Mouse (Mus musculus) layer of hippocampus, adult 18-20 months (tissue): ENCODE measurements around the gene Rnf19b. TPM values are rescaled to one million over a fixed set of nuclear protein-coding genes. Genes with fewer than 3 reads are reported as not detected.

ENCODE experiments used
- DNase-seq, 2 experiments: peaks; one replicate each; pipeline ENCODE4 v3.0.0; 2022; ENCODE audit warnings: low spot score in 2 of 2
- total RNA-seq, 2 experiments: library from RNA; stranded (reverse); gene quantifications; 2 replicates each; pipeline ENCODE4 v1.2.3; 2021

Gene Rnf19b
- total RNA-seq, 2 experiments from 2014 or later = 43.5 to 46.4 TPM

DNA sequence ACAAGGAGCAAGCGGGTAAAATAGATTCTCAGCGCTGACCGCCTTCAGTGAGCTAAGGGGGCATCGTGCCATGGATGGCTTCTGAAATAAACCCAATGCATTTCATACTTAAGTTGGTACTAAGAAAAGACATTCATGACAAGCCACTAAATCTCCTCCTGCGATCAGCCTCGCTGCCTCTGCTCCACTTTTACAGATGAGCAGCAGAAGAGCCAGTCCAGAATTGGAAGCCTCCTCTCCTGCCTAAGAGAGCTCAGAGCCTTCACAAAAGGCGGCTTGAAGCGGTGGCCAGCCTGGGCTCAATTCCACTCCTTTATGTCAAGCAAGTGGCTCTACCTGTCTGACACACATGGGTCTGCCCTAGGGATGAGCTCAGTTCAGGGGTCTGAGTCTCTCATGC, 58.6 kb downstream of the Rnf19b start:
- DNase-seq = no peak

DNA sequence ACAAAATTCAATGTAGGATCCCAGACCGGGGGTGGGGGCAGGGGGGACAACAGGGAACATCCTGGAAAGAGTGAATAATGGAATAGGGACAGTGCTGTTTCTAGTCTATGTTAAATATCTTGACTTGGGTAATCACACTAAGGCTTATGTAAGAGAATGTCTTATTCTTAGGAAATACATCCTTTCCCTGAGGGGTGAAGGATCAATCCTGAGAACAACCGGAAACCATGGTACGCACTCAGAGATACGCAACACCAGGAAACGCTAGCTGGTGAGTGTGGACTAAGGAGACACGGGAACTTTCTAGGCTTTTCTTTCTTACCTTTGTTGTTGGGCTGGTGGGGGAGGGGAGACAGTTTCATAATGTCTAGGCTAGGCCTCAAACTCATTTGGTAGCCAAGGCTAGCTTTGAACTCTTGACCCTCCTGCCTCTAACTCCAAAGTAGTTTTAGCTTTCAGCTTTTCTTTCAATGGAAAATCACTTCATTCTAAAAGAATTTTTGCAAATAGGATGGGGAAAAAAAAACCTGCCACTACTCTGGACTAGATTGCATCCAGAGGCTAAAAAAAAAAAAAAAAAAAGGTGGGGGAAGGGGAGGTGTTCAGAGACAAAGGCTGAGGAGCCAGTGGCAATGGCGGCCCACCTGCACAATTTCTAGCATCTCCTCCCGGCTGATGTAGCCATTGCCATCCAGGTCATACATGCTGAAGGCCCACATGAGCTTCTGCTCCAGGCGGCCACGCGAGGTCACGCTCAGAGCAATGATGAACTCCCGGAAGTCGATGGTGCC, 59.8 kb downstream of the Rnf19b start:
- no peak for DNase-seq

DNA sequence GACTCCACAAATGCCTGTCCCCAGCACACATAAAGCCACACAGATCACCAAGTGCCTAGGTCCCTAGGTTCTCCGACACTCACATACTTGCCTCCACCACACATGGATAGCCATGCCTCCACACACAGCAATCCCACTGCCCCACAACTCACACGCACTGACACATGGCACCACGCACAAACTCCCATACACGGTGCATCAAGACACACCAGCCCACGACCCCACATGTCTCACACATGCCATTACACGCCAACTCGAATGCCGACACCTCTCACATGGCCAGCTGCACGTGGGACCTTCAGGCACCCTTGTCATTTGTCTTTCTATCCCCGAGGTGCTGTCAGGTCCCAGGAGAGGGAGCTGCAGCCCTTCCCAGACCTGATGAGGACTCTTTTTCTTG, 61.6 kb downstream of the Rnf19b start:
- DNase-seq = peak in 1 of 2 experiments; percentile 65

DNA sequence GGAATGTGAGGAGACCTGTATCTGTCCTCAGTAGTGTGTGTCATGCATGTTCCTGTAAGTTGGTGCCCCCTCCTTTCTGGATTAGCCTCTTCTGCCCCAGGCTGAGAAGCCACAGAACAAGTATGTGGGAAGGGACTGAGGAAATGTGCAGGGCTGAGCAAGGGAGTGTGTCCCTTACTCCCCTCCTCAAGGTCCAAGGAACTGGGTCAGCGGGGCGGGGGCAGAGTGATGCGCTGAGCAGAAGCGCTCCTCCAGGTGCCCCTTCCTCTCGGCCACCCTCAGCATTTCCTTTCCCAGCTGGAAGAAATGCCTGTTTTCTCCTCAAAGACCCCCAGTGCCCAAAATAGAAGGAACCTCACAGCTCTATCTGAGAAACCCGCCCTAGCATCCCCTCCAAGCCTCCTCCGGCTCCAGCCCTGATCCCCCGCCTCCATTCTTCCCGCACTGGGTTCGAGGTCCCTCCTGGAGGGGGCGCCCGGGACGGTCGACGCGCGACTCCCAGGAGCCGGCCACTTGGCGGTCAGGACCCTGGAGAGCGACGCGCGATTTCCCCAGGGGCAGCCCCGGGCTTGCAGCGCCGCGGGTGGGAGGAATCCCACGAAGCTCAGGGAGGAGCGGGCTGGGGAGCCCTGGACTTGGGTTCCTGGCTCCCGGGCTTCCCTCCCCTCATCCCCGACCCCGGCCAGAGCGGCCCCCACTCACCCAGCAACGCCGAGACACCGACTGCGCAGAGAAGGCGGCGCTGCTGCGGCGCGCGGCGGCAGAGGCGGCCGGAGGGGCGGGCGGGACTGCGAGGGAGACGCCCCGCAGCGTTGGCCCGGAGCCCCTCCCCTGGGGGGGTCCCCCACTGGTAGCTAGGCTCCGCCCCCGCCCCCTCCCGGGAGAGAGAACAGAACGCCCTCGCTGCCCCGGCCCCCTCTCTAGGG, 62.7 kb downstream of the Rnf19b start:
- peak; percentile 77 to 87 for DNase-seq

DNA sequence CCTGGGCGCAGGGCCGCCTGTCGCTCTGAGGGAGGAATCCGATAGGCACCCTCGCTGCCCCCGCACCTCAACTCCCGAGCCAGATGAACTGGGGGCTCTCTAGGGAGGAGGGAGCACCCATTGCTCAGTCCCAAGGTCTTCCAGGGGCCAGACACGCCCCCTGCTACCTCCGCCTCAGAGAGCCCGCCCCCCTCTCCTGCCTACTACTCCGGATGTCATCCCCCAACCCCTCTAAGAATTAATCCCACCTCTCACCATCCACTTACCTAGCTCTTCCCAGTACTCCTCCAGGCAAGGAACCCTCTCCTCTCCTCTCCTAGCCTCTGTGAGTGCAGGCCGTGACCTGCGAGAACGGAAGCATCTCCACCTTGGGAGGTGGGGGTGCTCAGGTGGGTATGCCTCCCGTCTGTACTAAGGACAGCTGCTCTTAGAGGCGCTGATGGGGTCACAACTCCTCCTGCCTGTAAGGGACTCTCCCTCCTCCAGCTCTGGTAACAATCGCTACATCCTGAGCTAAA, 63.6 kb downstream of the Rnf19b start, which contains the start of gene Hpca:
Gene Hpca, minus strand, starts transcription at position 468 of the 518 bp plus-strand sequence.
- DNase-seq = no peak

DNA sequence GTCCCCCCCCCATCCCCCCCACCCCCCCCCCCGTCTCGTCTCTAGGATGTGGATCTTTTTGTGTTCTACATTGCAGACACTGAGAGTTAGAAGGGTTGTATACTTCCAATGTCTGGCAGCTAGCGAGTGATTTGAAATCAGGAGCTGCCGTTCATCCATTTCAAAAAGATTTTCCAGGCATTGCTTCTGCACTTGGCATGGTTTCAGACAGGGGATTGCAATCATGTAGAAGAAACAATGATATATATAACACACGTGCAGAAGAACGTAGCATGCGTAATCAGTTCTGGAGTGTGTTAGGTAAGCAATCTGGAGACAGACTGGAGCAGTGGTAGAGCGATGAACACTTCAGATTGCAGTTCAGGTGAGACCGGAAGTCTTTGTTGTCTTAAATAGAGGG, 64.0 kb downstream of the Rnf19b start:
- DNase-seq = no peak

DNA sequence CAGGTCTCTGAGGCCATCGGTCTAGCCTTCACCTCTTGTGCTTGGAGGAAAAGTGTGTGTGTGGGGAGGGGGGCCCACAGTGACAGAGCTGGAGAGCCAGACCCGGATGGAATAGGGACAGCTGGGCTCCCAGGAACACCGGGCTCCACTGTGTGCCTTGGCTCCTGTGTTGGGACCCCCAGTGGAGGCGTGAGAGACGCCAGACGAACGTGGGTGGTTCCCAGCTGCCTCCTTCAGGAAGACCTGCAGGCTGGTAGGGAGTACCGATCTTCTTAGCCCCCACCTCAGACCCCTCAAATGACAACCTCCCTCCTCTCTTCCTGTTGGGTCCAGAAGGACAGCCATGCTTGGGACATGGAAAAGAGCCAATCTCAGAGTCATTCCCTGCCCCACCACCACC, 64.6 kb downstream of the Rnf19b start:
- peak in 1 of 2 experiments; percentile 86 for DNase-seq

DNA sequence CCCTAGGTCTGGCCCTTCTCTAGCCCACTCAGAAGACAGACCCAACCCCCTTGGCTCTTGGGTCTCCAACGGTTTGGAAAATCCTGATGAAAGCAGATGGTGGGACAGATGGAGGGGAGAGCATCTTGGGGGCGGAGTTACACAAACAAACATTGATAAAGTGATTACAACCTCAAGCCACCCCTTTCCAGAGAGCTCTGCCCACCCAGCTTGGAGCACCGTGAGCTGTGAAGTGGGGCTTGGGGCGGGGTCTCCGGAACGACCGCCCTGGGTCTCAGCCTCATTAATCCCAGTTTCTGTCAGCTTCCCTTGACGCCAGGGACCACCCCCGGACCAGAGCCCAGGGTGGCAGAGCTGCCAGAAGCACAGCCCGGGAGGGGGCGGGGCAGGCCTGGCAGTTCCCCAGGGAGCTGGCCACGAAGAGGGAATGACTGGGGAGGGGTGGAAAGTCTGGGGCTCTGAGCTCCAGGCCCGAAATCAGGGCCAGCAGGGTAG, 66.6 kb downstream of the Rnf19b start:
- DNase-seq = peak; percentile 84 to 91

DNA sequence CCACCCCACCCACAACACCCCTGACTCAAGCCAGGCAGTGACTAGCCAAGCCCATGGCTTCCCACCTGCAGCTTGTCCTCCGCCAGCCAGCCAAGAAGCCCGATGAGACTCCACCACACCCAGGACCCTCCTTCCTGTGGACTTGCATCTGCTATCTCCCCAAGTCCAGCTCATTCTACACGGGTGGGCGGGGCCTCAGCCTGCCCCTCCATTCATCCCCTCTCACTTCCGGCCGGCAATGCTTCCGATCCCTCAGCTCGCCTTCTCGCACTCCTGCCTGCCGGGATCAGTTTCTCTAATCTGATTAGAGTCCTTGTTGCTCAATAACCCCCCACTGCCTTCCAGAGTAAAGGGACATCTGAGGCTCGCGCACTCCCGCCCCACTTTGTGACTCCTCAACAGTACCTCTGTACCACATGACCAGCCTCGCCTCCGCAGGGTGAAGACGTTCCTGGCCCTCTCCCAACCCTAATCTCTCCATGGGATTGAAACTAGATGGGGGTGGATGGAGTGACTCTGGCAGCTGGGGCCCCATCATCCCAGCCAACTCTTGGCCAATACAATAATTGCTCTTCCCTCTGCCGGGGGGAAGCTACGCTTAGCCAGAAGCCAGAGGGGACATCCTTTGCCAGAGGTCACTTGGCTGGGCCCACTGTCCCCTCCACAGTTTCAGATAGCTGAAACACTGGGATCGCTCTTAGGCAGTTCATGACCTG, 67.8 kb downstream of the Rnf19b start:
- DNase-seq = no peak

DNA sequence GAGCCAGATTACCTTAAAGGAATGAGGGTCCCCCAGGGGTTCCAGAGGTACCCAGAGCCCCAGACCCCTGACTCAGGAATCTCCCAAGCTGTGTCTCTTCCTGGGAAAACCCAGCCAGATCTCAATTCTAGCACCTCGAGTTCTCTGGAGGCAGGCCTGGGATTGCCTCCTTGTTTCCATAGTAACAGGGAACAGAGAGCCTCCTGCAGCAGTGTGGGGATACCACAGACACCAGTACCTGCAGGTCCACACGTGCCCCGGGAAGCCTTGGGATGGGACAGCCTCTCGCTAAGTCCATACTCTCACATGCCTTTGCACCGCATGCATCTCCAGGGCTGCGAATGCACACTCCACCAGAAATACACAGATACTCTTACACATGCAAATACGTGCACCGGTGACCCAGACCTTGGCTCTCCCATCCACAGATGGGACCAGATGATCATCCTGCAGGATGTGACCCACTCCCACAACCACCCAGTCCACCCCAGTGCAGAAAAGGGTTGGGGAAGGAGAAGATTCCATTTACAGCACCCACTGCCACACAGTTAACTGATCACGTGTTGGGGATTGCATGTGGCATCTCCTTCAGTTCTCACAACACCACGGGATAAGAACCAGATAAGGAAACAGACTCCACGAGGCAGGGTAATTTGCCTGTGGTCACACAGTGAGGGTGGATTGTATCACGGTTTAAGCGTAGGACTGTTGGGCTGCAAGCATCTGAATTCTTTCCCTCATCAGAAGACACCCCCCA, 70.7 kb downstream of the Rnf19b start:
- peak in 1 of 2 experiments; percentile 63 for DNase-seq

DNA sequence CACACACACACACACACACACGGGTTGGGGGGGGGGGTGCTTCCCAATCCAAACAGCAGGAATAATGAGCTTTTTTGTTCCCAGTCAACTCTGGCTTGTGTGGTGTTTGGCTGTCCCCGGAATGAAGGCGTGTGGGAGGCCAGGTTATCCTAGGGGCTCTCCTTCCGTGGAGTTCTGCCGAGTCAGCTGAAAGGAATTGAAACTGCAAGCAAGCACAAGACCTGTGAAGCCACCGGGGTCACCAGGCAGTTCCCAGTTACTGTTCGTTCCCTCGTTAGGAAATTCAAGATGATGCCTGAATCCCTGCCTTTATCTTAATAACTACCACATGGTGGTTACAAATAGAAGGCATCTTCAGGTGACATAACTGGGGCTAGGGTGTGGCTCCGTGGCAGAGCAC, 71.3 kb downstream of the Rnf19b start:
- DNase-seq = no peak

DNA sequence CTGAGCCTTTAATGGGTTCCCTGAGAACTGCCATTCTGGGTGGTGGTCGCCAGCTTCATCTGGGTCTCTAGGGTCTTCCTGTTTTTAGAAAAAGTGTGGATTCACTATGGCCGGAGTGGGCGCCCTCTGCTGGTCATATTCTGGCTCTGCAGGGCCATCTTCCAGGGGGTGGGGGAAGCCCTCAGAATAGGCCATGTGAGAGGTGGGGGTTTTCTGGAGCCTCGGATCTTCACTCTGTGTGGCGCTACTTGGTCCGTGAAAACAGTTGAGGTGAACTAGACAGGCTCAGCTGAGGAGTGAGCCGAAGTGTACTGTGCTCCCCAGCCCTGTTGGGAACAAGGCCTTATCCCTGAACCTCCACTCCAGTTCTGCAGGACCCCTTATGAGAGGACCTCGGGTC, 72.1 kb downstream of the Rnf19b start:
- peak in 1 of 2 experiments; percentile 58 for DNase-seq

DNA sequence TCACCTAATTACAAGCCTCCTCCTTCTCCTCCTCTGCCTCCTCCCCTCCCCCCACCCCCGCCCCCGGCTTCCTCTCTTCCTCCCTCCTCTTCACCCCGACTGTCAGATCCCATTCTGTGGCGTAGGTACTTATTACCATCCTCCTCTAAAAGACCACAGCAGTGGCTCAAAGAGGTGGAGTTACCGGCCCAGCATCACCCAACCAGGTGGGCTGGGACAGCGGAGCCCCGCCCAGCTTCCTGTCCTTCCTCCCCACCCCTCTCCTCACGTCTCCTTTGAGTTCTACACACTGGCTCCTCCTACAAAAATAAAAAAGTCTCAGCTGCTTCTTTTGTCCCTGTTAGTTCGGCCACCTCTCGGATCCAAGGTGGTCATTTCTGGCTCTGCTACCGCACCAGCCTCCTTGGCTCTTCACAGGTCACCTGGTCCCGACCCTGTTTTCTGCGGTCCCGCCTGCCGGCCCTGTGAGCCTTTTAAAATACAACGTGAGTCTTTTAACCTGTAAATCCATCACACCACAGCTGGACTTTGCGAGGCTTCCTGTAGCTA, 72.8 kb downstream of the Rnf19b start:
- no peak for DNase-seq

DNA sequence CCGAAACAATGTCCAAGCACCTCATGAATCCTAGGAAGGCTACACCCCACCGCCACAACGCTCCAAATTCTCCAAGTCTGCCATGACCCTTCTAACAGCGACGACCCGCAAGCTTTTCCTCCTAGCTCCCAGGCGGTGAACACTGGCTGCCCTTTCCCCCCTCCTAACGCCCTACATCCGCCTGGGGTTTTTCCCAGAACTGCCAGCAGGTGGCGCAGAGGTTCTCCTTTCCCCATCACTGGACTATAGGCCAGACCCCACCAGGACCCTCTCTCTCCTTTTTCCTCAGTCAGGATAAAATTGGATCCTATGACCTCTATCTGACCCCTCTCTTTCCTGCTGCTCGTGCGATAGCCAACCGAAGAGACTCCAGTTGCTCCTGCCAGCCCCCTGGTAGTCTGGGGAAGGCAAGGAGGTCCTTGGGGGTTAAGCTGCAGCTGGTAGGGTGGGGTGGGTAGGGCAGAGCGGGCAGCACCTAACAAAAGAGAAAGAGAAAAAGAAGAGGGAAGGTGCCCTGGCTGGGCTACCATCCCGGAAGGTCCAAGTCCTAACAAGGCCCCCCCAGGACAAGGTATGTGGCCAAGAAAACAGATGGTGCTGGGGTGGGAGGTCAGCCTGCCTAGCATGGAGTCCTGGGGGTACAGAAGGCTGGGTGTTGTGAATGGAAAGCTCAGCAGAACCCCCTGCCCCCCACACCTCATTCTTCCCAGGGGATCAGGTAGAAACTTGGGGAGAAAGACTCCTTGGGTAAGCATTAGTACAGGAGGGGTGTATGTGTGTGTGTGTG, 76.9 kb downstream of the Rnf19b start:
- DNase-seq = peak in 1 of 2 experiments; percentile 75

Other genes with a start within 250 kb of the Rnf19b start
- 10 to 100 TPM; 14.8 to 15.6 TPM for gene Trim62, start 174.7 kb upstream of the Rnf19b start, total RNA-seq
- 10 to 100 TPM; 38.9 to 41.7 TPM for gene Azin2, start 95.8 kb upstream of the Rnf19b start, total RNA-seq
- gene Ak2, start 66.3 kb upstream of the Rnf19b start, total RNA-seq = 10 to 100 TPM; 24.9 TPM
- gene Tmem54, start 47.3 kb downstream of the Rnf19b start, total RNA-seq = not detected
- 1,000 to 10,000 TPM; 2,309 to 2,704 TPM for gene Hpca, start 63.8 kb downstream of the Rnf19b start, total RNA-seq
- gene Fndc5, start 78.7 kb downstream of the Rnf19b start, total RNA-seq = 10 to 100 TPM; 75.5 to 84.2 TPM
- 10 to 100 TPM; 32.6 to 35.4 TPM for gene S100pbp, start 131.5 kb downstream of the Rnf19b start, total RNA-seq
- 10 to 100 TPM; 78.5 to 81.1 TPM for gene Yars, start 131.5 kb downstream of the Rnf19b start, total RNA-seq
- gene C77080, start 203.1 kb downstream of the Rnf19b start, total RNA-seq = 1 to 10 TPM; 6.4 to 7.5 TPM
- gene Sync, start 229.3 kb downstream of the Rnf19b start, total RNA-seq = under 1 TPM; 0.99 TPM